Mouse (Mus musculus): Measurements from ENCODE around the gene Lrrk1.

Lrrk1 gene

DNA sequence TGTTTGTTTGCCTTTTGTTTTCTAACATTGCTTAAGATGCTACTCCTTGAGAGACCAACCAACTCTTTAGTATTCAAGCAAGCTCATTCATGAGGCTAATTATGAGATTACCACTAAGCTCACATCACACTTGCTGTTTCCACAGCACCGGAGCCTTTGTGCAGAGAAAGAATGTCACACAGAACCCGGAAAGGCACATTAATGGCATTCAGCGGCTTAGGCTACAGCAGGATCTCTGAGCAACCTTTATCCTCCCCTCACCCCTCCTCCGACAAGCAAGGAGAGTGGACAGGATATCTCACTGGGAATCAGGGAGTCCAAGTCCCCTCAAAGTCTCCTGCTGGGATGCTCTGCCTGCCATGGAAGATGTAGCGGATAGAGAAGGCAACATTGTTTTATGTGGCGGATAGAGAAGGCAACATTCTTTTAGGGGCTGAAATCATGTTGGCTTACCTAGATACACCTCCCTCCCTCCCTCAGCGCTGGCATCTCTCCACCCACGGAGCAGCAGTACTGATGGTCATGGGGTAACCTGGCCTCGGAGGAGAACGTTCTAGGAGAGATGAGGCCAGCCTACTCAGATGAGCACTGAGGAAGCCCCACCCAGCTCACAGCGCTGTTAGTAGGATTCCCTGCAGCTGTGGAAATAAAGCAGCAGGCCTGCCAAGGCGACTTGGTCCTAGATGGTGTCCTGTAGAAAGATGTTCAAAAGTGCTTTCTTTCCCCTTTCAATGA is 91.1 kb downstream of the Lrrk1 start:
- DNase-seq, result no peak

DNA sequence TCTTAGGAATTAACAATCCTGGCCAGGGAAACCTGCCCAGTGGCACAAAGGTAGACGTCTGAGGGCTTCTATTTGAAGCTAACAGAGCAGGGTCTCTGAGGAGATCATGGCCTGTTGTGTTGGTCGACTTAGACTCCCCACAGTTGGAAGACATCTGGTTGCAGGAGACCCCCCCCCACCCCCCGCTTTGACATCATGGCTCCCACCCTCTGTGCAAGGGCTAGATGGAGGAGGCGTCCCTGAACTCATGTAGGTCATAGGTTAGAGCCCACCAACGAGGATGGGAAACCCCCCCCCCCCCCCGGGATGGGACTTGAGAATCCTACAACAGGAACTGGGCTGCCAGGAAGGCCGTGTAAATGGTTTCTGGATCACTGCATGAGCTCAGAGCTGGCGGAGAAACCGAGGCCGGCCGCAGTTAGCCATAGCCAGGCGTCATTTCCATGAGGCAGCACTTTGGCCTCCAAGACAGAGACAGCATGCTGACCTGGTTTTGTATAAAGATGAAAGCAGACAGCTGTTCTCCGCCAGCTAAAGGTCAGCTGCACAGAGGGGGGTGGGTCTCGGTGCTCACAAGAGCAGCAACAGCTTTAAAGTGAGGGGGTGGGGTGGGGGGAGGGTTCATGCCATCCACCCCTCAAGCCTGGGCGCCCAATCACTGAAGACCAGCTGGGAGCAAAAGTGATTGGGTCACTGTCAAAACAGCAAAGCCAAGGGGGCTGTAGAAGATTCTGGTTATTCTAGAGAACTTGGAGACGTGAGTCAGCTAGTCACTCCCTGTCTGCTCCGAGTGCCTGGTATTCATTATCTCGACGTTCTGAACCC is 95.4 kb downstream of the Lrrk1 start:
- peak; percentile 17 to 73 for DNase-seq

DNA sequence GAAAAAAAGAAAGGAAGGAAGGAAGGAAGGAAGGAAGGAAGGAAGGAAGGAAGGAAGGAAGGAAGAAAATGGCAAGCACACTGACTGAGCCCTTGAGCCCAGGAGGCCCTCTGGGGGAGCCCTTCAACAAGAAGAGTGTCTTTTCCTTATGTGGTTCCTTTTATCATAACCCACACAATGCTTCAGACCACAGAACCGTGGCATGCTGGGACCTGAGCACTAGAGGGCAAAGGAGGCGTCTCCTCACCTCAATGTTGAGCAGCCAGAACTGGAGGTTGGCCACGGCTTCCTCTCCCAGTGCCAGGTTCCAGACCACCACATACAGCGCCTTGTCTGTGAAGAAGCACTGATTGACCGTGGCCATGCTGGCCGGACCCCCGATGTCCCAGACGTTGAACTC is 96.1 kb downstream of the Lrrk1 start:
- DNase-seq, result no peak

DNA sequence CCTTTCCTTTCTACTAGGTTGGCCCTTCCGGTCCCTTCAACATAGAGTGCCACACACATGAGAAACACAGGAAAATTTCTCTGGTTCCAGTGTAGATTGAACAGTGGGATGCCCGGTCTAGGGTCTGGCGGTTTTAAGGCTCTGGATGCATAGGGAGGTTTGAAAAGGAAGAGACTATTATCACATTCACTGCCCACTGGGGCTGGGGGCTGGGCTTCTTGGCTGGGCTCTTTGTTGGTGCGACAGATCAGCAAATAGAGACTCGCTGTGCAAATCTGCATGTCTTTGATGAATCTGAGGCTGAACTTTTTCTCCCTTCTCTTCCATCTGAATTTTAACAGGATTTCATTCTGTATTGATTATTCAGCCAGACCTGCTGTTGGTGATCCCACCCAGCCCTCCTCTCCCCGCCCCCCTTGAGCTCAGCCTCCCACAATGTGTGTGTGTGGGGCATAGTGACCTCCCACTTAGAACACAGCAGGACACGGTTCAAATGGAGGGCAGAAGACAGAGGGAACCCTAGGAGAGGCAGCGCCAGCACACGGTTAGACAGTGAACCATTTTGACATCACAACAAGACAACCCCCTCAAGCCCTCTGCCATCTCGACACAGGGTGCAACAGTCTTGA is 105.1 kb downstream of the Lrrk1 start:
- no peak for DNase-seq

DNA sequence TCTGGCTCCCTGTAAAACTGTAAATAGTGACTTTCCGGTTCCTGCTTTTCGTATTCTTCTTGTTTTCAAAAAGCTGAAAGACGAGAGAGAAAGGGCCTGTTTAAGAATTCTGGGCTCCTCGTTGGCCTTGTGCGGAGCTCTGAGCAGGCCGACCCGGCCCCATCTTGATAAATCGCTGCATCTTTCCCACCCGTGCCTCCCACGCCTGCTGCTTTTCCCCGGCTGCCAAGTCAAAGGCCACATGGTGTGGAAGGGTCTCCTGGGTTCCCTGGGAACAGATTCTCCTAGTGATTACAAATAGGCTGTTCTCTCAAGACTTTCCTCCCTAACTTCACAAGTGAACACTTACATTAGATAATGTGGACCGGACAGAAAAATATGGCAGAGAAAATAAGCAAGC is 105.9 kb downstream of the Lrrk1 start:
- no peak for DNase-seq

DNA sequence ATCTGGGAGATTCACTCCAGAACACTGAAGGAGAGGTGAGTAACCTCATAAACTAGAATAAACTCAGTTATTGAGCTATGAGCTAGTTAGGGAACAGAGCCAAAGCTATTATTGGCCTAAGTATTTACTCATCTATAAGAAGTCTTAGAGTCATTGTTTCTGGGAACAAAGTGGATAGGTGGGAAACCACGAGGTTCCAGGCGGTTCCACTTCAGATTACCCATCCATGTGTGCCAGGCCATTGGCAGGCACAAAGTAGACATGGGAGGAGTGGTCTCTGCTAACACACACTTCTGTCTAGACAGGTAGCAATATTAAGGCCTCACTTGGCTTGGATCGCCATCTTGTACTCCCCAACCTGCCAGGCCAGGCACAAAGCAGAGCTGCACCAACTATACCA is 110.1 kb downstream of the Lrrk1 start:
- DNase-seq, result peak in 1 of 2 experiments; percentile 53

DNA sequence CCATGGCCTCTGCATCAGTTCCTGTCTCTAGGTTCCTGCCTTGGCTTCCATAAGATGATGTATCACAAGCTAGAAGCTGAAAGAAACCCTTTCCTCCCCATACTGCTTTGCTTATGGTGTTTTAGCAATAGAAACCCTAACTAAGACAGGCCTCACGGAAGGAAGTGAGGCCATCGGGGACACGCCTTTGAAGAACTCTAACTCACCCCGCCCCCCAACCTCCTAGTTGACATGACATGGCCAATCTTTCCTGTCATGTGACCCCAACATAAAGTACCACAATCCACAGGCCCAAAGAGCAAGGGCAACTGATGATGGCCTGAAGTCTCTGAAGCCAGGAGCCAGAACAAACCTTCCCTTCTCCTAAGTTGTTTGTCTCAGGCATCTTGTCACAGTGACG is 114.7 kb downstream of the Lrrk1 start:
- DNase-seq, result no peak

DNA sequence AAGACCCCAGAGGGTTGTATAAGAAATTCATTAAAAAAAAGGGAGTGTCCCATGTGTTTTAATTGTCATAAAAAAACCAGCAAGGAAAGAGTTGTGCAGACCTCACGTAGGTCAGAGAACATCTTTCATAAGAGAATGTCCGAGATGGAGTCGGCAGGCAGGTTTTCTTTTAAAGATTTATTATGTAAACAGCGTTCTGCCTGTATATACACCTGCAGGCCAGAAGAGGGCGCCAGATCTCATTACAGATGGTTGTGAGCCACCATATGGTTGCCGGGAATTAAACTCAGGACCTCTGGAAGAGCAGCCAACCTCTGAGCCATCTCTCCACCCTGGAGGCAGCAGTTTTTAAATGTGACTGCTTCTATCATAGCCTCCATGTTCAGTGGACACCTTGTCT is 116.9 kb downstream of the Lrrk1 start:
- no peak for DNase-seq

DNA sequence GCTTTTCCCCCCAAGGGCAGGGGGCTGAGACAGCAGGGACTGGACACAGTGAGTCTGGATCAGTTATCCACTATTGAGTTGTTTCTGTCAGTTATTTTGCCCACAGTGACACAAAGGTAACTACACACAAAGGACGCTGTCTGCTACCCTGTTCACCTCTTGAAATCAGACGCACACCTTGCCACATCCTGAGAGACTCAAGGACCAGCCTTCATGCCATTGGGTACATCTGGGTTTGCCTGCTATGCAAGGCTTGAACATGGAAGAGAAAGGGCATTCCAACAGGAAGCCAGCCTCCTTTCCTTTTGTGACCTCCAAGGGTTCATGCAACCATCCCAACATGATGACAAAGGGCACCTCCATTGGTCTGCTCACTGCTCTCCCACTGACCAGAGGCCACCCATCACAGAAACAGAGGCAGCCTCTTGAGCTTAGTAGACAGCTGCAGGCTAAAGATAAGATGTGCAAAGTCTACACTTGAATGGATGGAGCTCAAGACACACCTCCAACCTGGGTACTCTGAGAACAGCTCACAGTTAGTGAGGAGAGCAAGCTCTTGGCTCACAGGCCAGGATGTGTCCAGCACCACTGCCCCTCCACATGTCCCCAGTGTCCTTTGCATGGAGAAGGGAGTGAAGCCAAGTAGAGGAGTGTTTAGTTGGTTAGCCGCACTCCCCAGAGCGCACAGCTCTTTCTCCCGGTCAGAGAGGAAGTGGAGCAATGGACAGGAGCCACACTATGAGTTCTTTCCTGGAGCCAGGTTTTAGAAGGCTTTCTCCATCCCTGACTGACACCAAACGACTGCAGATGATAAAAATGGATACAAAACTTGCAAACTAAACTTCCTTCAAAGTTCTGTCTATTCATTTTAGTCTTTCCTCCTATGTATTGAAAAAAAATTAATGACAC is 121.0 kb downstream of the Lrrk1 start:
- no peak for DNase-seq

DNA sequence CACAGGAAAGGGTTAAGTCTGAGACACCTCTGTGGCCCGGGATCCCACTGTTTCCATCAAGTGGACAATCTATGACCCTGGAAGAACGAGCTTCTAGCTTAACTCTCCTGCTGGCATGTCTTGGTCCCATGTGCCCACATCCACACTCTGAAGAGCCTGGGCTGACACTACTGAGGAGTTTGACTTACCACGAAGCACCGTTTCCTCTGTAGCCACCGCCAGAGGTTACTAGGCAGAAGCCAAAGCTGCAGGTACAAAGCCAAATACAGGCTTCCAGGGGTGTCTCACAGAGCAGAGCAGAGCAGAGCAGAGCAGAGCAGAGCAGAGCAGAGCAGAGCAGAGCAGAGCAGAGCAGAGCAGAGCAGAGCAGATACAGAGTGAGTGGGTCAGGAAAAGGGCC is 124.7 kb downstream of the Lrrk1 start:
- DNase-seq, result peak in 1 of 2 experiments; percentile 13

DNA sequence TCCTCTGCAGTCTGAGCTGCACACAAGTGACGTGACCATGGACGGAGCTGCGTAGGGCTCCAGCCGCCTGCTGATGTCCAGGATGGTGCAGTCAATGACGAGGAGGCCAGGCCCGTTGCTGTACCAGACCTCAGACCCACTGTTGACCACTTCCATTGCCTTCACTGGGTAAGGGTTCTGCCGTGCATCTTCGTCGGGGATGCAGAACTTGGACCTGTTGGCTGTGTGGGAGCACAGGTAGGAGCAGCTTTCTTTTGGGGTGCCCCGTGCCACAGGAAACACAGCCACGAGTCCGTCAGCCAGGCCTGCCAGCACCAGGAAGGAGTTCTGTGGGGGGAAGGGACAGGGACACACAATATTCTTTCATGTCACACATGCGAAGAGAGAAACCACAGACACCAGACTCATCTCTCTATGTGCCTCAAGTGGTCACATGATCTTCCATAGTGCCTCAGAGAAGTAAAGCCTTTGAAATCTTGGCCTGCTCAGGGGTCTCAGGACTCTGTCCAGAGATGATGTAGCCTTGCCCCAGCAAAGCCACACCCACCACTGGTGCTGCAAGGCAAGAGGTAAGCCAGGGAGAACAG is 125.5 kb downstream of the Lrrk1 start:
- DNase-seq, result no peak

DNA sequence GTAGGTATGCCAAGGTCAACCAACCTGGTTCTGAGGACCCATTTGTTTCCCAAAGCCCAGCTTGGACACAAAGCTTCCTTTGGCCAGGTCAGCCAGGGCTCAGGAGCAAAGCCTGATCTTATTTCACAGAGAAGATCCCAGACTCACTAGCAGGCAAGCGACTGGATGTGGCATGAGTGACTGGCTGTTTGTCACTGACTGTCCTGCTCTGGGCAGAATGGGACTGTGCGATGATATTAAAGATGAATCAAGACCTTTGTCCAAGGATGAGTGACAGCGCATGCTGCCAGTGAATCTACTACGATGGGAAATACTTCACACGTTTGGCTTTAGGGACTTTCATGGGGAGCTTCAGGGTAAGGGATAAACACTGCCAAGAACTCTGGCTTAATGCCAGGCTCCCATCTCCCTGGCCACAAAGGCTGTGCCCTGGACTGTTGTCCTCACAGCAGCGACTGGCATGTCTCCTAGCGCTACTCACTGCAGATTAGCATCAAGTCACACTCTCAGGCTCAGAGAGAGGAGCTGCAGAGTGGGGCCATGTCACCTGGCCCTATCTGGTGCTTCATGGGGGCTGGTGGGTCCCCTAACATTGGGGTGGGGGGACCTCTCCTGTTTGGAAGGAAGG is 127.3 kb downstream of the Lrrk1 start:
- DNase-seq, result peak in 1 of 2 experiments; percentile 28

DNA sequence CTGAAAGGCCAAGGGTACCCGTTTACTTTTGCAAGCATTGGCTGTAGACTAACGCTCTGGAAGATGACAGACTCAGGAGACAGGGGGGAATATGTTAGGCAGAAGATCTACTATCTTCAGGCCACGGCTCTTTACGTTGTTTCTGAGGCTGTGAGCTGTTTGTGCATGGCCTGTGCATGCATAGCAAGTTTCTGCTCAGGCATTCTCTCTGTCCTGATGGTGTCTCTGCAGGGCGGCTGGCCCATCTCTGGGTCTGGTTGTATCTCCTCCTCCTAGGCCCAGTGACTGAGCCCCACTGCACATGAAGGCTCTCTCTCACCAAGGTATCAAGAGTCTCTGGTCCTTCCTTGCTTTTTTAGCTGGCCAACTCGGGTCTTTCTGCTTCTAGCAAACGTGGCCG is 127.9 kb downstream of the Lrrk1 start:
- DNase-seq, result peak in 1 of 2 experiments; percentile 12

DNA sequence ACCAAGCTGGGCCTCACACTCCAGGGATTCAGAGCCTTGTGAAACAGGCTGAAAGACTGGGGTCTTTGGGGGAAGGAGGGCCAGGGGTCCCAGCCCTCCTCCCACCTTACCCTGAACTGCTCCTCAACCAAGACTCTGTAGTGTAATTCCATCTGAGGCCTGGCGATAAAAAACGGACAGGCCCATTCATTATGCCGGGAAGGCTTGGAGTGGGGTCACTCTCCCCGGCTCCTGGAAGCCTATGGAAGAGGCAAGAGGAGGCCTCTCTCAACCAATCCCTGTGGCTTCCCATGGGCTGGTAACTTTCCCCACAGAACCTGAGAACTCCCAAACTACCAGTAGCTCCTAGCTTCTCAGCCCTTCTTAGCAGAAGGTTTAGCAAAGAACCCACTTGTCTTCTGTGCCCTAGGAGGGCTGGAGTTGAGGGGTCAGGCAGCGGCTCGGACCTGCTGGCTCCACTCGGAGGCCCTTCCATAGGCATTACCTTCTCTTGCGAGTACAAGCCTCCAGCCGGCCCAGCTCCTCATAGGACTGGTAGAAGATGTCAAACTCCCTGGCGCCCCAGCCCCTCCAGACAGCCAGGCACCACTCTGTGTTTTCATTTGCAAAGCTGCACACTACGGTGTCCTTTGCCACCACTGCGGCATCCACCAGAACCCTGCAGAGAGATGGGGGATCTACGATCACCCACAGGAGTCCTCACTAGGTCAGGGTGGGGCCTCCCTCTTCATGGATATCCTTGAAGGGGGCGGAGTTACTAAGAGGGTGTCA is 128.5 kb downstream of the Lrrk1 start:
- DNase-seq, result peak in 1 of 2 experiments; percentile 21

DNA sequence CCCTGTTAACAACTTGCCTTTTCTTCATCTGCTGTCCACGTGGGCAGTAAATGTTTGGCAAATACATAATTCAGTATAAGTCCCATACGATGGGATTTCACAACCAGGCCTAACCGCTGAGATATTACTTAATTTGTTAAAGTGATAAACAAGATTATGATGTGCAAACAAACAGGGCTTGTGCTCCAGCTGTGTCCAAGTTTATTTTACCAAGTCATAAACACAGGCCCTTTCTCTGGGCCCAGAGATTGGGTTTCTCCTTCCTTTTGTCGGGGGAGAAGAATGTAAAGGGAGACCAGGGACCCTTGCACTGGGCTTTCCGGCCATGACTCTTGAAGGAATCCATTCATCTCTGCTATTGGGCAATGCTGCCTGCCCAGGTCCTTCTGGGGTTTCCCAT is 129.2 kb downstream of the Lrrk1 start:
- DNase-seq, result peak in 1 of 2 experiments; percentile 43

DNA sequence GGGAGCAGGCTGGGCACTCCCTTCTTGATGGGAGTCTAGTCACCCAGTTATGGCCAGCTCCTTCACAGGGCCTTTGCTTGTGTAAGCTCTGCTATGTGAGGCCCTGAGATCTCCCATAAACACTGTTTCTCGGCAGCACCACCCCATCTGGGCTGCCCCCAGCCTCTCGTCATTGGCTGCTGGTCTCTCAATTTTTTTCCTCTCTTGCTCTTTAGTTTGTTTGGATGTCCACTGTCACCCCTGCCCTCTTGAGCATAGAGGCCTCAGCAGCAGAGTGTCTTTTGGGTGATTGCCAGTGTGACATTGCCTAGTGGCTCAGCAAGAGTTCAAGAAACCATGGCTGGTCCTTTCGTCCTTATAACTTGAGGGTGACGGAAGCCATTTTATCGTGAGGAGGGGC is 130.9 kb downstream of the Lrrk1 start:
- DNase-seq, result peak in 1 of 2 experiments; percentile 64

DNA sequence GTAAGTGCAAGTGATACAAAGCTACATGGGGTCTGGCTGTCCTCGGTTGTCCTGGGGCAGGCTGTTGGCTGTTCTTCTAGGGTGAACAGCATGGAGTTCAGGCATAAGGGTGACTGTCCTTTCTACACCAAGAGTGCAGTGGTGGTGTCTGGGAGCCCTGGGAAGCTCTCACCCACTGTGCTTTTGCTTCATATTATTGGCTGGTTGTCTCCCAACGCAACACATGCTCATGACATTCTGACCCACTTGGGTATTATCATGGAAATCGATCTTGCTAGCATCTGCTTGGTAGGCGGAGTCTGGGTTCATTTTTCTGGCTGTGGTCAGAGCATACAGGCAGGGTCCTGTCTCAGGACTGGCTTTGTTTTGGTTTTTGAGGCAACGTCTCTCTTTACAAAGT is 131.7 kb downstream of the Lrrk1 start:
- DNase-seq, result peak in 1 of 2 experiments; percentile 15

DNA sequence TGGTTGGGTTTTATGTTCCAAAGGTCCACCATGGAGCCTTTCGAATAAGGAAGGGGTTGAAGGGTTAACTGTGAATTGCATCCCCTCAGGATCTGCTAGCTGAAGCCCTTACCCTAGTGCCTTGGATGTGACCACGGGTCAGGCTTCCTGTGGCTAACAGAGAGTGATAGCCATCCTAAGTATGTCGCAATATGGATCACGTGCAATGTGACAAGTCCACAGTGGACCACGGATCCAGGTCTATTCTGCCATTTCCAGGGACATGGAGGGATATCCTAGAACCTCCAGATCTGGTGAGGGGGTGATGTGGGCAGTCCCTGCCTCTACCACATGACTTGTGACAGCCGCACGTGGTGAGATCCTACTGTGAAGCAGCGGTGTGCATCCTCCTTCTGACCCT is 133.2 kb downstream of the Lrrk1 start:
- DNase-seq, result peak in 1 of 2 experiments; percentile 20

DNA sequence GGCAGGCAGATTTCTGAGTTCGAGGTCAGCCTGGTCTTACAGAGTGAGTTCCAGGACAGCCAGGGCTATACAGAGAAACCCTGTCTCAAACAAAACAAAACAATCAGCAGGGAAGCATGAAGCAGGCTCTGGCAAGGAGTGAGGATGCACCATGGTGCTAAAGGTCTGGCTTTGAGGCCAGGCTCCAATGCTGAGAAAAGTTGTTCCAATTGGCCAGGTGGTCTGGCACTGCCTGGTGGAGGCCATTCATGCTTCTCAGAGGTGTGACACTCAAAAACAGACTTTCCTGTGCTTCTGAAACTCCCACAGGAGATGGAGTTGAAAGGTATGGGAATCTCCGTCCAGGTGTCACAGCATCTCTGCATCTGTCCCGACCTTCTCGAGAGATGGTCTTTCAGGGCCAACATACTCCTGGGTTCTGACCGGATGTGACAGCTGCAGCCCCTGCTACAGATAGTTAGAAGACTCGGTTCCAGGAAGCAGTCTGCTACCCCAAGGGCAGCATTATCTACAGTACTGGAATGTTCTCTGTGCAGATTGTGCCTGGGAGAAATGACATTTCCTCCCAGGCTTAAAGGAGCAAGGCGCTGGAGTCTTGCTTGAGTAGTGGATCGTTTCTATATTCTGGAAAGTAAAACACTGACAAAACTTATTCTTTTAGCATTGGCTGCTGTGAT is 134.0 kb downstream of the Lrrk1 start:
- DNase-seq, result peak in 1 of 2 experiments; percentile 17

DNA sequence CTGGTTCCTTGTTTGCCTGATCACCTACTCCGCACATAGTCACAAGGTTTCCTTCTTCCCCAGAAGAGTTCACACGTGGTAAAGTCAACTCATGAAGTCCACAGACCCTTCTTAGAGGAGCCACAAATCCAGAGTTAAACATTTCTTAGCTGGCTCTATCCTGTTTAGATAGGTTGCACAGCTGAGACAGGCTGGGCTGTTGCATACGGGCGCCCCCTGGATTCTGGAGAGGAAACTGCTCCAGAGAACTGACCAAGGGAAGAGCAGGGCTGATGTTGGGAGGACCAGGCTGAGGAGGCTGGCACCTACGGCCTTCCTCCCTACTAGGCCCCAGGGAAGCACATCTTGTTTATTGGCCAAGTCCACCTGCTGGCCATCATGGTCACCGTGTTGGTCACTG is 138.1 kb downstream of the Lrrk1 start:
- DNase-seq, result peak; percentile 83 to 89
